Mouse (Mus musculus) heart, adult 8-10 months (tissue): ENCODE measurements around the gene Nfic. TPM values are rescaled to one million over a fixed set of nuclear protein-coding genes. Genes with fewer than 3 reads are reported as not detected.
A peak's percentile ranks its signal among the peaks of the same experiment; 100 is the strongest.

ENCODE experiments used
- DNase-seq: peaks from one replicate; pipeline ENCODE4 v3.0.0; 2022; ENCODE audit warnings: low spot score
- total RNA-seq, 4 experiments: library from RNA; stranded (reverse); gene quantifications; 2 replicates each; pipeline ENCODE4 v1.2.4; 2022

The Nfic gene
- total RNA-seq, 4 experiments from 2014 or later: 100 to 132 (median 108) TPM

GRCm38 (mm10) chr10:81385603-81386306 is 69.7 kb downstream of the Nfic start:
- DNase-seq: no peak

GRCm38 (mm10) chr10:81384605-81384982 is 70.8 kb downstream of the Nfic start:
- DNase-seq: no peak

- DNase-seq: peak; percentile 99
Measured at GRCm38 (mm10) chr10:81383802-81384604, 71.4 kb downstream of the Nfic start, which contains the start of the genes Dohh and Gm48551. Gene Dohh, plus strand, starts transcription at chr10:81384428. Gene Gm48551, plus strand, starts transcription at chr10:81384466.

- no peak for DNase-seq
Measured at GRCm38 (mm10) chr10:81382039-81382438, 73.4 kb downstream of the Nfic start.

- DNase-seq: no peak
Measured at GRCm38 (mm10) chr10:81379809-81380378, 75.5 kb downstream of the Nfic start.

GRCm38 (mm10) chr10:81379183-81379553 is 76.3 kb downstream of the Nfic start:
- no peak for DNase-seq

- DNase-seq: peak; percentile 100
Measured at GRCm38 (mm10) chr10:81378553-81379182, 76.8 kb downstream of the Nfic start.

GRCm38 (mm10) chr10:81377793-81378552 is 77.5 kb downstream of the Nfic start, which contains the start of gene Fzr1:
Gene Fzr1, minus strand, starts transcription at chr10:81378516.
- no peak for DNase-seq

- no peak for DNase-seq
Measured at GRCm38 (mm10) chr10:81377362-81377664, 78.1 kb downstream of the Nfic start.

GRCm38 (mm10) chr10:81376561-81377361 is 78.7 kb downstream of the Nfic start:
- DNase-seq: no peak

- no peak for DNase-seq
Measured at GRCm38 (mm10) chr10:81375322-81375721, 80.1 kb downstream of the Nfic start.

- no peak for DNase-seq
Measured at GRCm38 (mm10) chr10:81367207-81367495, 88.3 kb downstream of the Nfic start.

- DNase-seq: no peak
Measured at GRCm38 (mm10) chr10:81366477-81367206, 88.8 kb downstream of the Nfic start.

- no peak for DNase-seq
Measured at GRCm38 (mm10) chr10:81365672-81366476, 89.6 kb downstream of the Nfic start, which contains the start of gene 4930404N11Rik. Gene 4930404N11Rik, minus strand, starts transcription at chr10:81365816.

- DNase-seq: no peak
Measured at GRCm38 (mm10) chr10:81365073-81365472, 90.4 kb downstream of the Nfic start.

GRCm38 (mm10) chr10:81364666-81365065 is 90.8 kb downstream of the Nfic start:
- DNase-seq: no peak

- DNase-seq: no peak
Measured at GRCm38 (mm10) chr10:81363436-81364346, 91.7 kb downstream of the Nfic start.

GRCm38 (mm10) chr10:81362336-81362949 is 93.0 kb downstream of the Nfic start:
- no peak for DNase-seq
